Mouse (Mus musculus): ENCODE data around the gene Grid1. TPM values are rescaled to one million over a fixed set of nuclear protein-coding genes. Genes with fewer than 3 reads are reported as not detected.

Grid1 gene
- total RNA-seq, 2 experiments from 2014 or later, result 0.34 TPM; not detected in 1

DNA sequence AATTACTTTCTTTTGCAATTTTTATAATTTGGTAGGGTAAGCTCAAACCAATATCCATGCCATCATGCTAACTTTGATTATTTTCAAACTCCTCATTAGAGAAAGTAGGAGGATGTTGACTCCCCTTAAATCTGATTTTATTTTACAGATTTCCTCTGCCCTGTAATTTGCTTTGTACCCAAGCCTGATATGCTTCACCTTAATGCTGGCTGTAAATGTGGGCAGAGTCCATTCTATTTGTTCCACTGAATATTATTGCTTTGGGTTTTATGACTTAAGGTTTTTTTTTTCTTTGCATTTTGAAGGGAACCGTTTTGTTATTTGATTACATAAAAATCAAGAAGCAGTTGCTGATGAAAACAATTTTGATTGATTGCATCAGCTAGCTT, 722.1 kb downstream of the Grid1 start:
- ATAC-seq (replicated peaks; ENCODE audit: low FRiP score, poor library complexity, severe bottlenecking), result no peak

- no peak for ATAC-seq (replicated peaks; ENCODE audit: low FRiP score, poor library complexity, severe bottlenecking)
These were observed 734.4 kb downstream of the Grid1 start for GRCm38 (mm10) chr14:35554288-35554687.

GRCm38 (mm10) chr14:35561244-35561893, 741.5 kb downstream of the Grid1 start:
- no peak for ATAC-seq (replicated peaks; ENCODE audit: low FRiP score, poor library complexity, severe bottlenecking)

DNA sequence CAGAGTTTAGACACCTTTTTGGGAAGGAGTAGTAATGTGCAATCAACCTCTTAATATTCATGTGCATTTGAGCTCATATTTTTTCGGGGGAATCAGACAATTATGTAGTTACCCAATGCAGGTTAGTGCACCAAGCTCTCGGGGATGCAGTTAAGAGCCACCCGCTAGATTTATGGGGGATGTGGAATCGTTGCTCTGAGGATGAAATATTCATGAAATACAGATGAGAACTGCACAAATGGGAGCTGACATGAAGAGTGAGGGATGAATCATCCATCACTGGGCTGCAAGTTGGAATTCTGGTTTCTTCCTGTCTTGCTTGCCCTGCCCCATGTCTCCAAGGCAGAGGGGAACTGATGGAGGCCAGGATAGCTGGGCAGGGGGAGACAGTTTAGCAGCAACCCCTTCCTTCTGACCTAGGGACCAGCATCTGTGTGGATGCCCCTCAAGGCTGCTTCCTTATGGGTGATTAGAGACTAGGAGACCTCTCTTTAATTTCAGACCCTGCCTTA, 753.1 kb downstream of the Grid1 start:
- ATAC-seq (replicated peaks; ENCODE audit: low FRiP score, poor library complexity, severe bottlenecking), result no peak

- ATAC-seq (replicated peaks; ENCODE audit: low FRiP score, poor library complexity, severe bottlenecking), result no peak
These were observed 754.6 kb downstream of the Grid1 start for GRCm38 (mm10) chr14:35574489-35574888.

- ATAC-seq (replicated peaks; ENCODE audit: low FRiP score, poor library complexity, severe bottlenecking), result no peak
These were observed 755.4 kb downstream of the Grid1 start for GRCm38 (mm10) chr14:35575285-35575684.

DNA sequence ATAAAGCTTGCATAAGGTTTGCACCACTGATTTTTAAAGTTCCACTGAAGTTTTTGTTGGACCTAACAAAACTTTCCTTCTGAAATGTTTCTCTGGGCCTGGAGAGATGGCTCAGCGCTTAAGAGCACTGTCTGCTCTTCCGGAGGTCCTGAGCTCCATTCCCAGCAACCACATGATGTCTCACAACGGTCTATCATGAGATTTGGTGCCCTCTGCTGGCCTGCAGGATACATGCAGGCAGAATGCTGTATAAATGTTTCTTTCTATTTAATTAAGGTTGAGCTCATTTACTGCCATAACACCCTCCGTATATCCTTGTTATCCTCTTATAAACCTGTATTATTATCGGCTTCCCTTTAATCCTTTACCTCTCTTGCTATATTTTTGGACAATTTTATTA, 805.8 kb downstream of the Grid1 start:
- no peak for ATAC-seq (replicated peaks; ENCODE audit: low FRiP score, poor library complexity, severe bottlenecking)

Other genes starting within 250 kb of the Grid1 start
- gene Ldb3, start 231.4 kb upstream of the Grid1 start, total RNA-seq (2015; ENCODE audit: low replicate concordance), result not detected in 2 replicates
- gene Ldb3, start 231.4 kb upstream of the Grid1 start, total RNA-seq (2017; ENCODE audit: low replicate concordance), result not detected in 2 replicates
- gene Opn4, start 220.0 kb upstream of the Grid1 start, total RNA-seq (2015; ENCODE audit: low replicate concordance), result not detected in 2 replicates
- gene Opn4, start 220.0 kb upstream of the Grid1 start, total RNA-seq (2017; ENCODE audit: low replicate concordance), result not detected in 2 replicates
- 144 and 152 TPM in 2 replicates for gene Wapl, start 146.2 kb upstream of the Grid1 start, total RNA-seq (2015; ENCODE audit: low replicate concordance)
- gene Wapl, start 146.2 kb upstream of the Grid1 start, total RNA-seq (2017; ENCODE audit: low replicate concordance), result 291 and 438 TPM in 2 replicates